Comparison of ENCODE assay signal across 10 mouse cellular contexts in the genomic region with DNA sequence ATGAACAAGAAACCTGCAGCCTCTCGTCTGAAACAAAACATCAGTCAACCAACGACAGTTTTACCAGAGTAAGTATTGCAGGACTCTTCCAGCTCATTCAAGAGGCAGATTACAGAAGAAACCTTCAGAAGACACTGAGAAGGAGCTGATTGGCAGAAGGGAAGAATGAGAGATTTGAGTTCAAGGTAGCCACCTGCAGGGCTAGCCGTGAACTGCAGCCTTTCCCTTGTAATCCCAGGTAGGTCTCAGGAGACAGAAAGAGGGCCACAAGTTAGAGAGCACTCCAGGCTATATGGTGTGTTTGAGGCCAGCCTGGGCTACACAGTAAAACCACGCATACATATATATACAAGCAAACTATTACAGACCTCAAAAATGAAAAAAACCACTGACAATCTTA. TPM values are rescaled to one million over a fixed set of nuclear protein-coding genes. Genes with fewer than 3 reads are reported as not detected.
DNase-seq lines count a peak whose midpoint lies in the region; ATAC-seq and TF ChIP-seq lines count a peak whose summit lies in the region.
"Had no signal": no experiment of that assay in that cellular context is flagged by ENCODE, and none has a peak within 500 bp of the region (broad histone marks: within the 10 kb centered on the region; RNA-seq: fewer than 3 reads in every experiment).

No protein-coding gene starts in this region.

- no peaks in the 10 kb centered on the region for H3K9me3 ChIP-seq in neural tube, embryonic 15.5 days (replicated peaks)
- no peaks in the 10 kb centered on the region for H3K9me3 ChIP-seq in embryonic facial prominence, embryonic 11.5 days (replicated peaks; ENCODE audit: control insufficient read depth, low read length)
- no peaks in the 10 kb centered on the region for H3K9me3 ChIP-seq in midbrain, postnatal 0 days (ENCODE audit: low read length)
- H3K9me3 ChIP-seq: heart, embryonic 13.5 days had no signal

- H3K36me3 ChIP-seq in neural tube, embryonic 15.5 days: no peaks in the 10 kb centered on the region
- no peaks in the 10 kb centered on the region for H3K36me3 ChIP-seq in embryonic facial prominence, embryonic 11.5 days (replicated peaks; ENCODE audit: control insufficient read depth, insufficient read depth, low read depth, low read length)
- H3K36me3 ChIP-seq in midbrain, postnatal 0 days (ENCODE audit: insufficient read depth, low read length): no peaks in the 10 kb centered on the region
- H3K36me3 ChIP-seq: heart, embryonic 13.5 days; neural tube, embryonic 12.5 days had no signal

- H3K4me1 ChIP-seq in neural tube, embryonic 15.5 days: no peaks in the 10 kb centered on the region
- H3K4me1 ChIP-seq in embryonic facial prominence, embryonic 11.5 days (ENCODE audit: control insufficient read depth, insufficient read depth, low read length): no peaks in the 10 kb centered on the region
- H3K4me1 ChIP-seq in midbrain, postnatal 0 days (ENCODE audit: insufficient read depth, low read length): no peaks in the 10 kb centered on the region
- H3K4me1 ChIP-seq: neural tube, embryonic 12.5 days had no signal

- 75% methylated on average over 4 of the region's 4 CpGs for WGBS in neural tube, embryonic 15.5 days
- 73% methylated on average over 4 of the region's 4 CpGs for WGBS in embryonic facial prominence, embryonic 11.5 days
- 77% methylated on average over 4 of the region's 4 CpGs for WGBS in midbrain, postnatal 0 days

- H3K4me3 ChIP-seq in neural tube, embryonic 15.5 days (replicated peaks): no peak overlapping the region
- H3K4me3 ChIP-seq in embryonic facial prominence, embryonic 11.5 days (ENCODE audit: low read depth, low read length): no peak overlapping the region
- H3K4me3 ChIP-seq in midbrain, postnatal 0 days (ENCODE audit: low read depth, low read length): no peak overlapping the region
- H3K4me3 ChIP-seq: heart, embryonic 13.5 days; neural tube, embryonic 12.5 days had no signal

- no peaks in the 10 kb centered on the region for H3K27me3 ChIP-seq in neural tube, embryonic 15.5 days (replicated peaks)
- no peaks in the 10 kb centered on the region for H3K27me3 ChIP-seq in embryonic facial prominence, embryonic 11.5 days (ENCODE audit: control insufficient read depth, insufficient read depth, low read length)
- no peaks in the 10 kb centered on the region for H3K27me3 ChIP-seq in midbrain, postnatal 0 days (ENCODE audit: insufficient read depth, low read length)
- H3K27me3 ChIP-seq: heart, embryonic 13.5 days; neural tube, embryonic 12.5 days had no signal

- no peak overlapping the region for H3K27ac ChIP-seq in neural tube, embryonic 15.5 days (replicated peaks)
- H3K27ac ChIP-seq in embryonic facial prominence, embryonic 11.5 days (replicated peaks; ENCODE audit: low read depth, low read length): no peak overlapping the region
- H3K27ac ChIP-seq in midbrain, postnatal 0 days (ENCODE audit: low read depth, low read length): no peak overlapping the region
- H3K27ac ChIP-seq: heart, embryonic 13.5 days; neural tube, embryonic 12.5 days had no signal

- H3K9ac ChIP-seq in neural tube, embryonic 15.5 days (replicated peaks): no peak overlapping the region
- H3K9ac ChIP-seq in embryonic facial prominence, embryonic 11.5 days (replicated peaks; ENCODE audit: low read length): no peak overlapping the region
- no peak overlapping the region for H3K9ac ChIP-seq in midbrain, postnatal 0 days (replicated peaks; ENCODE audit: low read length, poor library complexity, severe bottlenecking)
- H3K9ac ChIP-seq: heart, embryonic 13.5 days; neural tube, embryonic 12.5 days had no signal

- TF ChIP-seq CTCF in midbrain, postnatal 0 days (IDR thresholded peaks at IDR 0.05): peak; percentile 68

- H3K4me2 ChIP-seq in neural tube, embryonic 15.5 days: no peak overlapping the region
- no peak overlapping the region for H3K4me2 ChIP-seq in embryonic facial prominence, embryonic 11.5 days (ENCODE audit: low read depth, low read length)
- no peak overlapping the region for H3K4me2 ChIP-seq in midbrain, postnatal 0 days (ENCODE audit: low read depth, low read length, poor library complexity, severe bottlenecking)
- H3K4me2 ChIP-seq: heart, embryonic 13.5 days; neural tube, embryonic 12.5 days had no signal

- DNase-seq in cerebellum, adult 9-10 months: peak; percentile 7
- DNase-seq in cerebellum, adult 11-12 months: no peak
- DNase-seq in neural tube, embryonic 10.5 days (ENCODE audit: extremely low spot score, low spot score): peak; percentile 35
- DNase-seq in embryonic facial prominence, embryonic 11.5 days (ENCODE audit: low spot score): peak; percentile 65
- peak; percentile 18 to 59 for DNase-seq in layer of hippocampus, postnatal 25 days (ENCODE audit: extremely low spot score in 1 of 2, low spot score in 1 of 2)
- peak; percentile 51 for DNase-seq in midbrain, postnatal 0 days (ENCODE audit: low spot score)
- peak; percentile 77 for DNase-seq in thymus, postnatal 4 days

- no peak; the same call in 1 of the 2 replicates for ATAC-seq in neural tube, embryonic 15.5 days (ENCODE audit: low FRiP score)
- no peak for ATAC-seq in embryonic facial prominence, embryonic 11.5 days (replicated peaks; ENCODE audit: insufficient number of reproducible peaks, low FRiP score, low TSS enrichment, low read depth)
- ATAC-seq in midbrain, postnatal 0 days (ENCODE audit: low FRiP score): no peak

RNA-seq across cellular contexts. Expression of a gene that starts 49.2 kb away (rescaled TPM):
- polyA plus RNA-seq in neural tube, embryonic 15.5 days (2015; fragmentation: Nextera tagmentation; extraction: Ambion mirVana): 15.7 and 16.1 TPM in 2 replicates
- 17.5 and 18.4 TPM in 2 replicates for polyA plus RNA-seq in embryonic facial prominence, embryonic 11.5 days (2014; fragmentation: Nextera tagmentation; extraction: Ambion mirVana)
- total RNA-seq in layer of hippocampus, postnatal 25 days (2021): 10 to 100 TPM in 1 of 2 experiments, 1 to 10 TPM in 1; 6.8 to 10.3 TPM
- 9.2 and 13.2 TPM in 2 replicates for total RNA-seq in midbrain, postnatal 0 days (2014; rRNA removed)
- polyA plus RNA-seq in midbrain, postnatal 0 days (2015; fragmentation: Nextera tagmentation; extraction: Ambion mirVana): 10.7 and 15.3 TPM in 2 replicates
